Mouse (Mus musculus): Measurements from ENCODE around the gene Smim13. TPM values are rescaled to one million over a fixed set of nuclear protein-coding genes. Genes with fewer than 3 reads are reported as not detected.
"Not testable (repeated sequence)": the region's sequence is repeated elsewhere in the genome, so short reads cannot be mapped to it uniquely, and the experiment has no call there.

Gene Smim13
- total RNA-seq (2015; ENCODE audit: low replicate concordance) = 3.1 and 5.6 TPM in 2 replicates
- 3.8 and 4.5 TPM in 2 replicates for total RNA-seq (2017; ENCODE audit: low replicate concordance)

DNA sequence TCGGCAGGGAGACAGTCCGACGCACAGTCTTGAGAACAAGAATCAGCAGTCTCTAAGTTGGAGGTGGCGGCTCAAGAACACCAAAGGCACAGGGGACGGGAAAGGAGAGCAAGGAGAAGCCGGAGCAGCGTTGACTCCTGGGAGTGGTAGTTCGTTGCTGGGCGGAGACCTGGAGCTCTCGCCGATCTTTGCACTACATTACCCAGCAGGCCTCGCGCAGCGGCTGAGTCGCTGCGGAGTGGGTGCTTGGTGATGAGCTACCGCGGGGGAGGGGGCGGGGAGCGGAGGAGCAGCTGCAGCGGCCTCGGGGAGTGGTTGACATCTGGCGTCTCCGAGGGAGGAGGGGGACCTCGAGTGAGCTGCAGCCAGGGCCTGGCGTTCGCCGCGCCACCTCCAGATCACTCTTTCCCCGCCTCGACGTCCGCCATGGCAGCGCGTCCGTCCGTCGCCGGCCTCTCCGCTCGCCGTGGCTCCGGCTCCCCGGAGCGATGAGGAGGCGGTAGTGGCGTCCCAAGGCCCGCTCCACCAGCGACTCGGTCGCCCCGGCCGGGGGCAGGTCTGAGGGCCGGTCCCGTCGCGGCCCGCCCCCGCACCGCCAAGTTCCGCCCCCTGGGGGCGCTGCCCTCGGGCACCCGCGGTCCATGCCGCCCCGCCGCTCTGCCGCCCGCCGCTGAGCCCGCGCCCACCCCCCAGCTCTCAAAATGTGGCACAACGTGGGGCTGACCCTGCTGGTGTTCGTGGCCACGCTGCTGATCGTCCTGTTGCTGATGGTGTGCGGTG, at the start of gene Smim13:
Gene Smim13, plus strand, starts transcription at position 307 of the 780 bp plus-strand sequence.
- peak; percentile 98 for ATAC-seq (replicated peaks; ENCODE audit: low FRiP score, poor library complexity, severe bottlenecking)

DNA sequence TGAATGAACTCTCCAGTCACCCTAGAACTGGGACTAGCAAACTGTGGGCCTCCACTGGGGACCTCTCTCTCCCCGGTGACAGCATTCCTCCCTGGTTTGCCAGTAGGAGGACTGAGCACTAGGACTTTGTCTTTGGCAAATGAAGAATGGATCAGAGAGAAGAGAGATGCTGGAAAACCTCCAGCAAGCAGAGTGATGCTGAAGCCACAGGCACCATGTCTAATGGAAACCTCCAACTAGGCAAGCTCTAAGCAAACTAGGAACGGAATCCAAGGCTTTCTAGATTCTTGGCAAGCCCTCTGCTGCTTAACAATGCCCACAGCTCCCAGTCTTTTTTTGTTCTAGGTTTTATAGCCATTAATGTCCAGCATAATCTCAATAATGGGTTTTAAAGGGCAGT, 48.8 kb upstream of the Smim13 start:
- ATAC-seq (replicated peaks; ENCODE audit: low FRiP score, poor library complexity, severe bottlenecking) = no peak

DNA sequence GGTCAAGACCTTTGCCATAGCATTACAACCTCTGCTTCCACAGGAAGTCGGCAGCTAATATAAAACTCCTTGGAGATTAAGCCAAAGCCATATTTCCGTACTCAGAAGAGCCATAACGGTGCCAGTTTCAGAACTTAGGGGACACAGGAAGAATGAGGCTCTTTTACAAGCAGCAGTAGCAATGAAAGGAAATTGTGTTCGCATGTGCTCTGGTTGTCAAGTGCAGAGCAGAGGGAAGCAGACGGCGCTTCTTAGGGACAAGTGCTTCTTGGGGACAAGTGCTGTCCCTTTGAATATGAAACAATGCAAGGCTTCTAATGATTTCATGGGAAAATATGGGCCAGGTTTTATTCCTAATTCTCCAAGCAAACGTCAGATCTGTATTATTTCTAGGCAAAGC, 46.4 kb upstream of the Smim13 start:
- ATAC-seq (replicated peaks; ENCODE audit: low FRiP score, poor library complexity, severe bottlenecking) = no peak

DNA sequence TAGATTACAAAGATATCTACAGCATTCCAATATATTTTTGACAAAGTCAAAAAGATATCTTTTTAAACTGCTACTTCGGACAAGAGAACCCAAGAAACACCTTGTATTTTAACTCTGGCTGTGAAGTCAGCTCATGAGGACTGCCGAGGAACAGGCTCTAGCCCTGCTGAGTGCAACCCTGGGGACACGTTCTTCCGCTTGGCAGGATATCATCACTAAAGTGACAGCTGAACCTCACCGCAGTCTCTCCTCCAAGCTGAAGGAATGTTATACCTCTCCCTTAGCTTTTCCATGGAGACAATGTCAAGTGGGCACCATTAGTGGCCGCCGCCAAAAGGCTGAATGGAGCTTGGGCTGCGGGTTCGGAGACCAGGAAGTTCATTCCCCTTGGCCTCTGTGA, 46.0 kb upstream of the Smim13 start:
- no peak for ATAC-seq (replicated peaks; ENCODE audit: low FRiP score, poor library complexity, severe bottlenecking)

DNA sequence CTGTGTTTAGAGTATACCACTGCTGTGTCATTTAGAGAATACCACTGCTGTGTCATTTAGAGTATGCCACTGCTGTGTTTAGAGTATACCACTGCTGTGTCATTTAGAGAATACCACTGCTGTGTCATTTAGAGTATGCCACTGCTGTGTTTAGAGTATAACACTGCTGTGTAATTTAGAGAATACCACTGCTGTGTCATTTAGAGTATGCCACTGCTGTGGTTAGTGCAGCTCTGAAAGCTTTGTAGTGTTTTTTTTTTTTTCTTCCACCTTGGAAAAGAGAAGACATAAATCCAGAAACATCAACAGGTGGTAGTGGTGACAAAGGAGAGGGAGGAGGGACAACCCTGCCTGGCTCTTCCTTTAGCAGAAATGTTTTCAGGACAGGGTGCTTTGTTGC, 44.1 kb upstream of the Smim13 start:
- not testable (repeated sequence) for ATAC-seq (replicated peaks; ENCODE audit: low FRiP score, poor library complexity, severe bottlenecking)

DNA sequence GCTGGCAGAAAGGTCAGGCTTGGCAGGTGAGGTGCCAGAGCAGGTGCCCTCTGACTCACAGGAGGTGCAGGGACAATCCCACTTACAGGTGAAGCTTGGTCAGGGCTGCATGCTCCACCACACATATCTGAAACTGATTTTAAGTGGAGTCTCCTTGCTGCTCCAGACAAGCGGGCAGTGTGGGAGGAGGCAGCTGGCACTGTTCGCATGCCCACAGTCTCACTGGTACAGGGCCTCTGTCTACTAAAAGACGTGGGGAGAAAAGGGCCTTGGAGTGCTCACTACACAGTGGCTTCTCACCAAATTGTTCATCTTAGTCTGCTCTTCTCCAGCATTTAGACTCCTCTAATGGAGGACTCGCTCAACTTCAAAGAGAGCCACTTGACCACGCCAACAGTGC, 43.4 kb upstream of the Smim13 start:
- no peak for ATAC-seq (replicated peaks; ENCODE audit: low FRiP score, poor library complexity, severe bottlenecking)

DNA sequence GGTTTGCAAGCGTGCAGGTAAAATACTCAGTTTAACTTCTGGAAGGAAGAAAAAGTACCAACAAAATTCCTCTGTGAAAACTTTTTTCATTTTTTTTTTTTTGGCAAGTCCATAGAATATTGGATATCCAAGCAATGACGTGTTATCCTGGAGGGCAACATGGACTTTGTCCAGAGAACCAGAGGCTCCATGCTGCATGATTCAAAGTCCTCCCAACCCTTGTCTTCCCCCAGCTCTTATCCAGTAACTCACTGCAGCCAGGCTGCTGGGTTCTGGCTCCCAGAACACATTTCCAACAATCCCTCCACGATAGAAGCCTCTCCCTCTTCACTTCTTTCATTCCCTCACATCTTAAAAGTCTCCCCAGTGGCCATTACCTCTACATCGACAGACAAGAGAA, 38.4 kb upstream of the Smim13 start:
- ATAC-seq (replicated peaks; ENCODE audit: low FRiP score, poor library complexity, severe bottlenecking) = no peak

DNA sequence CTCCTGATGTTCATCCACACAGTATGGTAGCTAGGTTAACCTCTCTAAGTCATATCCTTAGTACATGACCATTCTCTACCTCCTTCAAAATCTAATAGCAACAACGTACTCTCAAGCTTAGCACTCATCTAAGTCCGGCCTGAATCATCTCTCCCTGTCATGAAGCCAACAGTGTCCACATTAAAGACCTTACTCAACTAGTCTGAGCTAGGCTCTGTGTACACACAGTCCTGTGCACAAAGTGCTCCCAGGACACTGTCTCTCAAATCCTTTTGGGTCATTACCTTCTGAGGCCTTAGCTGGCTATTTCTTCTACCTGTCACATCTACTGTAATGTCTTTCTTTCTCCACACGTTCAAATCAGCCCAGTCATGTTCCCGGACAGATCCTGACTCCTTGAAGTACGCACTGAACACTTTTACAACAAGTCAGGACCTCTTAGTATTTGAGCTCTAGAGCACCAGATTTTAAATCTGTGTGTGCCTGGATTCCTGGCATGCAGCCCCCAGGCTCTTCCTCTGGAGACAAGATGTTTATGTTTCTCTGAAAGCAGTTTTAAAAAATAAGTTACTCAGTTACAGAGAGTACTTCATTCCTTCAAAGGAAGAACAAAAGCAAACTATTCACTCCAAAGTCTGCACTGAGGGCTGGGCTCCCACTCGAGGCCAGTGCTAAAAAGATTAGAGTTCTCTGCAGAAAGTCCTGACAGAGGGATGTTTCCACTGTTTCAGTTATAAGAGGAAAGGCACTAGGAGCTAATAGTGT, 36.9 kb upstream of the Smim13 start:
- ATAC-seq (replicated peaks; ENCODE audit: low FRiP score, poor library complexity, severe bottlenecking) = no peak

DNA sequence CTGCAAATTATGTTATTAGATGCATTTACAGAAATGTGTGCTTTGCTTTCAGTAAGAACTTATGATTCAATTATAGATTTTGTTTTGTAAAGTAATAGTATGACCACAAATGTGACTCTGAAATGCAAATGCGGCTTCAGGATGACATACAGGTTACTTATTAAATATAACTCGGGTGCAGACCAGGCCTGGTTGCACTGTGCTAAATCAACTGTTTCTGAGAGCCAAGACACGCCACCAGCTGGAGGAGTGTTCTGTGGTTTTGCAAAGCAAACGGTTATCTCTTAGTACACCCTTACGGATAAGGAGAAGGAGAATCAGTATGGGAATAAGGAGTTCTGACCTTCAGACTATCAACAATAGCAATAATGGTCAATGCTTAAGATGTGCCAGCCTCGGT, 34.0 kb upstream of the Smim13 start:
- no peak for ATAC-seq (replicated peaks; ENCODE audit: low FRiP score, poor library complexity, severe bottlenecking)

DNA sequence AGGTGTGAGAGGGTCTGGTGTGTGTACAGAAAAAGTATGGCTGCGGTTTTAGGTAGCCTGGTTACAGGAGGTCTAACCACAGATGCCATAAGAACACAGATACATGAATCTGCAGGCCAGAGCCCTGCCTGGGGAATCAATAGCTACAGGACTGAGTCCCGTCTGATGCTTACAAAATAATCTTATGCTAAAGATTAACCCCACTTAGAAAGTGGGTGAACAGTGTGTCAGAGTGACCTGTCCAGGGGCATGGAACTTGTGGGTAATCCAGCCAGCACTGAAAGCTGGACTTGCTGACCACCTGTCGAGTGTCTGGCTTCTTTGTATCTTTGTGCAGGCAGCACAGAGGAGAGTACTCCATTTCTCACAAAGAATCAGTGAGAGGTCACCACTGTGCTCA, 33.4 kb upstream of the Smim13 start:
- no peak for ATAC-seq (replicated peaks; ENCODE audit: low FRiP score, poor library complexity, severe bottlenecking)

DNA sequence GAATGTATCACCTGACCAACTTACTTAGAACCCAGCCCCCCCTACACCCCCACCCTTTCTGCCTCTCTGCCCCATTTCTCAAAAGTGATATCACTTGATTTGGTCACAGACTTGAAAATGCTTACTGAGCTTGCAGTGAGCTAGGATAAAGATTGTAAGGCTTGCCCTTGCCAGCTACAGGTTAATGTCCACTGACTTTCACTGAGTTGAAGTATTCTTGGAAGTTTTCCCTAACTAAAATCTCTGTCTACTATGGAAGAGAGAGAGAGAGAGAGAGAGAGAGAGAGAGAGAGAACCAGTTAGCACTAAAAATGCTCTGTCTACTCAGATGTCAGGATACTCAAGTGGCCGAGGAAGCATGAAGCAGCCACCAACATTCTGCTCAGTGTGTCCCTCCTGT, 30.6 kb upstream of the Smim13 start:
- no peak for ATAC-seq (replicated peaks; ENCODE audit: low FRiP score, poor library complexity, severe bottlenecking)

DNA sequence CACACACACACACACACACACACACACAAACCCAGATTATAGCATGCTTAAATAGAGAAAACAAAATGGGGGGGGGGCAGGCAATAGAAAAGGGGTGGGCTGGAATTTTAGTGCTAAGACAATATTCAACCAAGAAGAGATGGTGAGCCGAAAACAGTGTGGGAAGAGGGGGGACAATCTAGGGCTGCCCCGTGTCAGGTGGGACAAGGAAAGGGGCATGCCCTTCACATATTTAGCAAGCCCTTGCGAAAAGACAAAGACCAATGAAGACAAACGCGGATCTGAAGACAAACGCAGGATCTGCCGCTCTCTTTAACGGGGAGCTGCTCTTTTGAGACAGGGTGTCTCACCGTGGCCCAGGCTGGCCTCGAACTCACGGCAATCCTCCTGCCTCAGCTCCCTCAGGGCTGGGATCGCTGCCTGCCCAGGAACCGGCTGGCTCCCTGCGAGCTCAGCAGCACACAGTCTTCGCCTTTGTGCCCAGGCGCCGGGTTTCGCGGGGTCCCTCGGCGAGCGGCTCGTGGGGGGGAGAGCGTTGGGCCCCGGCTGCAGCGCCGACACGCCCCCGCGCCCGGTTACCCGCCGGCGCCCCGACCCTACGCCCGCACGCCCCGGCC, 29.8 kb upstream of the Smim13 start:
- ATAC-seq (replicated peaks; ENCODE audit: low FRiP score, poor library complexity, severe bottlenecking) = no peak

DNA sequence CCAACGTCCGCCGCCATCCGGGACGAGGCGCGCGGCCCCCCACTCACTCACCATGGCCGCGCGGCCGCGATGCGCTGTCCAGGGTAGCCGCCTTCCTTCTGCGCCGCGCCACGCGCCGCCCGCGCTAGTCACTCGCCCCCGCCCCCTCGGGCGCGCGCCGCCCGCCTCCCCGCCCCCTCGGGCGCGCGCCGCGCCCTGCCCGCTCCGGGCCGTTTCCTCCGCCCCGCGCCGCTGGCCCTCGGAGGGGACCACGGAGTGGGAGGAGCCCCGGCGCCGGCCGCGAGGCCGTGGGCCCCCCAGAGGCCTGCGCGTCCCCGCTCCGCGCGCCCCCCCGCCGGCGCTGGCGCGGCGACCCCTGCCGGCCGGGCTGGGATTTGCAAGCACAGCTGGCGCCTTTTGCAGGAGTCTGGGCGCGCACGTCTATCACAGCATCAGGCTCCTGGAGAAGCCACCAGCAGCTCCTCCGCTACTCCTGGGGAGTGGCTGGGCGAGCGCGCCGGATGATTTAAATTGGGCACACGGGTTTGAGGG, 29.3 kb upstream of the Smim13 start, which contains the start of gene Elovl2:
Gene Elovl2, minus strand, starts transcription at position 102 of the 531 bp plus-strand sequence.
- ATAC-seq (replicated peaks; ENCODE audit: low FRiP score, poor library complexity, severe bottlenecking) = no peak

DNA sequence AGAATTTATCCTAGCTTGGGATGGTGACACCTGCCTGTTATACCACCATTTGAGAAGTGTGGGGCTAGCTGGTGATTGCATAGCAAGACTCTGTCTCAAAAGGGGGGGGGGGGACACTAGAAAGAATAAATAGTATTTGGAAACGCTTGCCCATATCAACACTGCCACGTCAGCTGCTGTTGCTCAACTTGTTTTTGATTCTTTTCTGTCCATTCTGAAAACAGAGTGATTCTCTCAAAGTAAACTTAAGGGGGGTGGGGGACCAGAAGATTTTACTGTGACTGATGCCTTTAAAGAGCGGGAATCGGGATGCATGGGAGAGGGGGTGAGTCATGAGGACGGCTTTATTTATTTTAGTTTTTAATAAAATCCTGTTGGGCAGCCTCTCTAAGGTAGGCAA, 23.1 kb upstream of the Smim13 start:
- no peak for ATAC-seq (replicated peaks; ENCODE audit: low FRiP score, poor library complexity, severe bottlenecking)

DNA sequence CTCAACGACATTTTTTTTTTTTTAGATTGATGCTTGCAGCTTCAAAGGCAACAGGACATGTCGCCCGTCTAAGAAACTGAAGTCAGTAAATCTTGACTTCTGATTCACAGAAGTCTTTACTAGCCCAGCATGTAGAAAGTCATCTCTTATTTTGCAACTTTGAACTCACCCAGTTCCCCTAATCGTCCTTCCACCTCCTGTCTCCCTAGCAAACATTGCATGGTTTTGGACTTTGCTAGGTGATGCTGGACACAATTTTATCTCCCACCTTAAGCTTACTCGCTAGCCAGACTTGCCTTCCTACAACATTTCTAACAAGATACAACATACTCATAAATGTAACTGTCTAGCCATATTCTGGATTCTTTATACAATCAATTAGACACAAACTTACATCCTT, 21.6 kb upstream of the Smim13 start:
- ATAC-seq (replicated peaks; ENCODE audit: low FRiP score, poor library complexity, severe bottlenecking) = no peak

DNA sequence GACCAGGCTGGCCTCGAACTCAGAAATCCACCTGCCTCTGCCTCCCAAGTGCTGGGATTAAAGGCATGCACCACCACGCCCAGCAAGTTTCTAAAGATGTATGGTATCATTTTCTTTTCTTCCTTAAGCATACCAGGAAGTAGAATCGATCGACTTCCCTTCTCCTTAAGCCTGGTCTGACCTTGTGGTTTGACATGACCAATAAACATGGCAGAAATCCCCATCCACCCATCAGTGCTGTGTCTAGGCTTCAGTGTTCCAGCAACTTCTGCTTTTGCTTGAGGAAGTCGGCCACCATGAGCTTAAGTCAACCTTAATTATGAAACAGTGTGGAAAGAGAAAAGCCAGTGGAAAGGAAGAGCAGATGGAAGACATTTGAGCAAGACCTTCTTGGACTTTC, 19.4 kb upstream of the Smim13 start:
- ATAC-seq (replicated peaks; ENCODE audit: low FRiP score, poor library complexity, severe bottlenecking) = no peak

DNA sequence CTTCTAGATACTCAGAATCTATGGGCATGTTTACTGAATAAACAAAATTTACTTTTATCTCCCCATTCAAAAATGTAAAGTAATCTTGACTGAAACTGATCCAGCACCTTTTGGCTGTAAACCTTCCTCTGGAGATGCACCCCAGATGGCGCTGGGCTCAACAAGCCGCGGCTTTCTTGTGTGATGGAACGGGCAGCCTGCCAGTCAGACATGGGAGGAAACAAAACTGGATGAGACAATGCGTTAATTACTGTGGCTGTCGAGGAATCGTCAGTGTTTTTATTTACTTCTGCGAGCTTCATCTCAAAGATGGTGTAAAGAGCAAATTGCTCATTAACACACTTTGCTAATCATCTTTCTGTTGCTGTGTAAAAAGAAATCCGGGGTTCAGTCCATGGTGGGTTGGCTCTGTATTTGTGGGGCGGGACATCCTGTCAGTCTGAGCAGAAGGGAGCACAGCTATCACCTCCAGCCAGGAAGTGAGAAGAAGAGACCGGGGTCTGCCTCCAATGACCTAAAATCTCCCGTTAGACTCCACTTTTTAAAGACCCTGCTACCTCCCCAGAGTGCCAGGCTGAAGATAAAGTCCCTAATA, 18.2 kb upstream of the Smim13 start:
- no peak for ATAC-seq (replicated peaks; ENCODE audit: low FRiP score, poor library complexity, severe bottlenecking)

DNA sequence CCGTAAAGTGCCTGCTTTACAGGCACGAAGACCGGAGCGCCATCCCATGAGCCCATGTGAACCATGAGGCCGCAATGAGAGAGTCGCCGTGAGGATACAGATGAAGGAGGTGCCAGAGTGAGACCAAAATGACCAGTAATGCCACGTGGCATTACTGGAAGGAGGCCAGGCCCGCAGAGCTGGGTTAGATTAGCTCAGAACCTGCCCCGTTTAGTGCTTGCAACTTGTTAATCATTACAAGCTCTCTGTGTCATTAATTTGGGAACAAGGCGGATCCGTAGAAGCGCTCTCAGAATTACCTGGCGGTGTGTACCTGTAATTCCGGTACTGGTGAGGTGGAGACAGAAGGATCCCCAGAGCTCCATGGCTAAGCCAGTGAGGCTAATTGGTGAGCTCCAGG, 17.4 kb upstream of the Smim13 start:
- ATAC-seq (replicated peaks; ENCODE audit: low FRiP score, poor library complexity, severe bottlenecking) = no peak

DNA sequence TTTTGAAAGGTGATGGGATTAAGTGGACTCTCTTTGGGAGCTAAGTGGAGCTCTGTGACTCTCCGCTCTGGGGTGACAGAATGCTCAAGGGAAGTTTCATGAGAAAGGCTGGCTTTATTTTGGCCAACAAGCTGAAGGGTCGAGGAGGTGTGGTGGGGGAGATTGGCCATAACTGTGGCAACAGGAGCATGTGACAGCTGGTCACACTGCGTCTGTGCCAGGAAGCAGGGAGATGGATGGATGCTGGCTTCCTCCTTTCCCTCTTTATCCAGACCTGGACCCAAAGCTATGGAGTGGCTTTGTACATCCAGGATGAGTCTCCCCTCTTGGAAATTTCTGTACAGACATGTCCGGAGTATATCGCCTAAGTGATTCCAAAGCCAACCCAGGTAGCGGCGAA, 16.4 kb upstream of the Smim13 start:
- no peak for ATAC-seq (replicated peaks; ENCODE audit: low FRiP score, poor library complexity, severe bottlenecking)

DNA sequence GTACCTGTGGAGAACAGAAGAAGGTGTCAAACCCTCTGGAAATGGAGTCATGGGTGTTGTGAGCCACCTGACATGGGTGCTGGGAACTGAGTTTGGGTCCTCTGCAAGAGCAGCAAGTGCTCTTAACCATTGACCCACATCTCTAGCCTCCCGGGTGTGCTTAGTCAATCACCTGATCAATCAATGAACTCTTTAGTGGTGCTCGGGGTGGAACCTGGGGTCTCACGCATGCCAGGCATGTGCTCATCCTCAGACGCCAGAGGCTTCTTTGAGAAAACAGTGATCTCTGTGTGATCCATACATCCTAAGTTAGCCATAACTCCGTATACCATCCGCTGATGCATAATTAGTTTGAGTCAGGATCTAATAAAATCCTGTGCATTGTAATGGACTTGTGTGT, 14.5 kb upstream of the Smim13 start:
- ATAC-seq (replicated peaks; ENCODE audit: low FRiP score, poor library complexity, severe bottlenecking) = no peak

Data from erythroblast, adult 5-6 weeks (primary cell).